Mouse (Mus musculus) myocyte (in vitro differentiated cells): ENCODE measurements around the gene Olfr507.
"Not testable (repeated sequence)": the region's sequence is repeated elsewhere in the genome, so short reads cannot be mapped to it uniquely, and the experiment has no call there.

Experiments used
- CEBPB ChIP-seq: IDR thresholded peaks from 2 replicates; pipeline ENCODE4 v1.6.1; 2011; ENCODE audit warnings: mild to moderate bottlenecking, moderate library complexity; ENCODE audit not compliant: poor library complexity, insufficient read depth, severe bottlenecking
- E2F4 ChIP-seq: IDR thresholded peaks from one replicate; pipeline ENCODE4 v1.6.1; 2011; ENCODE audit warnings: mild to moderate bottlenecking, control low read depth, moderate library complexity; ENCODE audit not compliant: insufficient read depth
- MAX ChIP-seq: IDR thresholded peaks from one replicate; pipeline ENCODE4 v1.6.1; 2011; ENCODE audit warnings: low read depth, mild to moderate bottlenecking, control low read depth
- MYOG ChIP-seq, 3 experiments: IDR thresholded peaks; one replicate each; pipeline ENCODE4 v1.6.1; 2011; ENCODE audit warnings: control low read depth in 2 of 3, low read depth in 2 of 3, mild to moderate bottlenecking in 2 of 3; ENCODE audit not compliant: insufficient read length in 2 of 3, control insufficient read depth in 1 of 3, insufficient read depth in 1 of 3
- POLR2A ChIP-seq: IDR thresholded peaks from one replicate; pipeline ENCODE4 v1.6.1; 2011; ENCODE audit warnings: low read depth, mild to moderate bottlenecking, control low read depth, moderate library complexity; ENCODE audit not compliant: insufficient read length
- POLR2AphosphoS2 ChIP-seq: IDR thresholded peaks from one replicate; pipeline ENCODE4 v1.6.1; 2011; ENCODE audit warnings: low read depth, control low read depth; ENCODE audit not compliant: insufficient read length
- TCF12 ChIP-seq: IDR thresholded peaks from one replicate; pipeline ENCODE4 v1.6.1; 2011; ENCODE audit warnings: mild to moderate bottlenecking, control low read depth; ENCODE audit not compliant: poor library complexity, insufficient read depth, severe bottlenecking
- USF1 ChIP-seq: IDR thresholded peaks from one replicate; pipeline ENCODE4 v1.6.1; 2011; ENCODE audit warnings: low read depth, mild to moderate bottlenecking, control low read depth, moderate library complexity

GRCm38 (mm10) chr7:108616781-108617180, 4.8 kb upstream of the Olfr507 start:
- TF ChIP-seq POLR2A; MYOG (IDR thresholded peaks at IDR 0.05; ENCODE audit: control insufficient read depth in 1 of 3, insufficient read depth in 1 of 3, insufficient read length in 2 of 3, low read depth in 2 of 3); USF1; TCF12; CEBPB; POLR2AphosphoS2; MAX; E2F4: not testable (repeated sequence)
